Mouse (Mus musculus) heart, adult 2 months (tissue): Measurements from ENCODE around the gene Zfp981.
"Not testable (repeated sequence)": the region's sequence is repeated elsewhere in the genome, so short reads cannot be mapped to it uniquely, and the experiment has no call there.

Source experiments
- CTCF ChIP-seq: fragments of 200-600 bp; IDR thresholded peaks from 2 replicates; pipeline ENCODE4 v1.8.1; 2022; ENCODE audit warnings: antibody characterized with exemption, mild to moderate bottlenecking, moderate library complexity
- POLR2A ChIP-seq: fragments of 200-500 bp; IDR thresholded peaks from 2 replicates; pipeline ENCODE4 v1.6.1; 2011; ENCODE audit warnings: mild to moderate bottlenecking, low read depth, low read length, control low read depth; ENCODE audit not compliant: insufficient read depth

GRCm38 (mm10) chr4:146460685-146461084, 41.1 kb upstream of the Zfp981 start:
- not testable (repeated sequence) for TF ChIP-seq CTCF, POLR2A
